Mouse (Mus musculus): ENCODE measurements around the gene Btnl4. TPM values are rescaled to one million over a fixed set of nuclear protein-coding genes. Genes with fewer than 3 reads are reported as not detected.

Gene Btnl4
- not detected for polyA plus RNA-seq (2017; shearing (Covaris generic))

GRCm38 (mm10) chr17:34477238-34478013, at the start of gene Btnl4:
Gene Btnl4 (minus strand): TSS chr17:34477318.

GRCm38 (mm10) chr17:34517252-34517651, 40.1 kb upstream of the Btnl4 start, which contains the start of gene Btnl6:
Gene Btnl6 (minus strand): TSS chr17:34517352.

Other genes starting within 250 kb of the Btnl4 start
- 31.4 TPM for gene H2-Ob, start 238.4 kb downstream of the Btnl4 start, polyA plus RNA-seq (2017; shearing (Covaris generic))
- 5.6 TPM for gene H2-Ab1, start 219.6 kb downstream of the Btnl4 start, polyA plus RNA-seq (2017; shearing (Covaris generic))
- 4.3 TPM for gene H2-Aa, start 189.5 kb downstream of the Btnl4 start, polyA plus RNA-seq (2017; shearing (Covaris generic))
- 1.7 TPM for gene H2-Eb1, start 171.5 kb downstream of the Btnl4 start, polyA plus RNA-seq (2017; shearing (Covaris generic))
- not detected for gene H2-Eb2, start 151.7 kb downstream of the Btnl4 start, polyA plus RNA-seq (2017; shearing (Covaris generic))
- not detected for gene Btnl2, start 122.5 kb downstream of the Btnl4 start, polyA plus RNA-seq (2017; shearing (Covaris generic))
- gene Btnl1, start 100.2 kb downstream of the Btnl4 start, polyA plus RNA-seq (2017; shearing (Covaris generic)), result not detected
- 1.6 TPM for gene BC051142, start 78.5 kb downstream of the Btnl4 start, polyA plus RNA-seq (2017; shearing (Covaris generic))
- gene Btnl6, start 40.0 kb upstream of the Btnl4 start, polyA plus RNA-seq (2017; shearing (Covaris generic)), result not detected
- gene Notch4, start 87.0 kb upstream of the Btnl4 start, polyA plus RNA-seq (2017; shearing (Covaris generic)), result 0.51 TPM
- 234 TPM for gene Gpsm3, start 112.5 kb upstream of the Btnl4 start, polyA plus RNA-seq (2017; shearing (Covaris generic))
- gene Pbx2, start 113.9 kb upstream of the Btnl4 start, polyA plus RNA-seq (2017; shearing (Covaris generic)), result 6.4 TPM
- gene Ager, start 120.5 kb upstream of the Btnl4 start, polyA plus RNA-seq (2017; shearing (Covaris generic)), result 0.60 TPM
- gene Rnf5, start 126.4 kb upstream of the Btnl4 start, polyA plus RNA-seq (2017; shearing (Covaris generic)), result 58.0 TPM
- 21.4 TPM for gene Agpat1, start 126.9 kb upstream of the Btnl4 start, polyA plus RNA-seq (2017; shearing (Covaris generic))
- gene Egfl8, start 138.7 kb upstream of the Btnl4 start, polyA plus RNA-seq (2017; shearing (Covaris generic)), result 0.92 TPM
- 25.0 TPM for gene Ppt2, start 151.2 kb upstream of the Btnl4 start, polyA plus RNA-seq (2017; shearing (Covaris generic))
- 20.2 TPM for gene Prrt1, start 152.2 kb upstream of the Btnl4 start, polyA plus RNA-seq (2017; shearing (Covaris generic))
- gene Fkbpl, start 167.4 kb upstream of the Btnl4 start, polyA plus RNA-seq (2017; shearing (Covaris generic)), result 3.2 TPM
- 56.1 TPM for gene Atf6b, start 169.8 kb upstream of the Btnl4 start, polyA plus RNA-seq (2017; shearing (Covaris generic))
- not detected for gene Tnxb, start 193.2 kb upstream of the Btnl4 start, polyA plus RNA-seq (2017; shearing (Covaris generic))